Mouse (Mus musculus) kidney, adult 18-20 months (tissue): ENCODE results near the gene Wfdc10.

Experiments
- DNase-seq: peaks from one replicate; pipeline ENCODE4 v3.0.0; 2021

Gene Wfdc10

GRCm38 (mm10) chr2:164655858-164656257, at the start of gene Wfdc10:
Gene Wfdc10 (plus strand): TSS chr2:164656046.
- peak; percentile 58 for DNase-seq

GRCm38 (mm10) chr2:164608781-164609180, 47.1 kb upstream of the Wfdc10 start:
- DNase-seq: no peak

DNA sequence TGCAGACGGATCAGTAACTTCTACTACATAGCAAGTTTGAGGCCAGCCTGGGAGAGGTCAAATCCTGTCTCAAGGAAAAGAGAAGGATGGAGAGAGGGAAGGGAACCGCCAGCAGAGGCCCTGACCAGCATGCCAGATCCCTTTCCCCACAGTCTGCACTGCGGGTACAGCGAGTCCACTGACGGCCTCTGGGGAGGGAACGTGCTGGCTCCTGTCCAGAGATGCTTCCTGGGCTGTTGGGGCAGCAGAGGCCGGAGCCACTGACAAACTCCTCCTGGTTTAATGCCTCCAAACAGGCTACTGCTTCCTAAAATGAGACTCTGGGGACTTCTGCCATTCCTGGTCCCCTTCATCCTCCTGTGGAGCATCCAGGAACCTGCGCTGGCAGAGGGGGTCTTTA, 42.4 kb upstream of the Wfdc10 start, which contains the start of the genes Wfdc6b and Wfdc8:
TSS of gene Wfdc6b (plus strand) at position 52 of the 400 bp plus-strand sequence.
TSS of gene Wfdc8 (minus strand) at position 156 of the 400 bp plus-strand sequence.
- DNase-seq: peak; percentile 35

DNA sequence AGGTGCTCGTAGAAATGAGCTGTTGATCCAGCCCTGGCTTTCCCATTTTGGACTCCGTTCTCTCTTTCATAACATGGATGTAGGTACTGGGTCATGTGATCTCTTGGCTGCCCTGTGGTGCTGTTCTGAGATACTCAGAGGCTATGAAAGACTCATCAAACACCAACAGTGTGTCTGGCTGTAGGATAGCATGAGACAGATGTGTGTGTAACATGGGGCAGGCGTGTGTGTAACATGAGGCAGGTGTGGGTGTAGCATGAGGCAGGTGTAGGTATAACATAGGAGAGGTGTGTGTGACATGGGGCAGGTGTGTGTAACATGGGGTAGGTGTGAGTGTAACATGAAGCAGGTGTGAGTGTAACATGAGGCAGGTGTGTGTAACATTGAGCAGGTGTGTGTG, 40.5 kb upstream of the Wfdc10 start:
- DNase-seq: no peak

- DNase-seq: no peak
These were observed 36.8 kb upstream of the Wfdc10 start for GRCm38 (mm10) chr2:164619050-164619449.

DNA sequence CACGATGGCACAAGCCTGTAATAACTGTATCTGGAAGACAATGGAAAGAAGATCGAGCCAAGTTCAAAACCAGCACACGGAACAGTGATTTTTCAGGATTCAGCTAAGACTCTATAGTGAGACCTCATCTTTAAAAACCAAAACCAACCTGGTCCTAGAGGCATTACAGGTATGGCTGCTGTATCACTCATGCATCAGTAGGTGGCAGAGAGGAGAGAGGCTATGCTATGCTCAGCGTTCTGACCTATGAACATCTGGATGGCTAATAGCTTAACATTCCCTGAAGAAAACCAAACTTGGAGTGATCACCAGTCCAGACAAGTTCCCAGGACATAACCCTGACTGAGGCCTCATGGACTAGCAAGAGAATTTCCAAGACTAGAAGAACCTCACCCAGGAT, 34.1 kb upstream of the Wfdc10 start:
- DNase-seq: no peak

- no peak for DNase-seq
These were observed 20.6 kb upstream of the Wfdc10 start for GRCm38 (mm10) chr2:164635266-164635665.

- DNase-seq: no peak
These were observed 17.1 kb upstream of the Wfdc10 start, which contains the start of gene Wfdc16 for GRCm38 (mm10) chr2:164638696-164639095. Gene Wfdc16 (minus strand): TSS chr2:164638796.

DNA sequence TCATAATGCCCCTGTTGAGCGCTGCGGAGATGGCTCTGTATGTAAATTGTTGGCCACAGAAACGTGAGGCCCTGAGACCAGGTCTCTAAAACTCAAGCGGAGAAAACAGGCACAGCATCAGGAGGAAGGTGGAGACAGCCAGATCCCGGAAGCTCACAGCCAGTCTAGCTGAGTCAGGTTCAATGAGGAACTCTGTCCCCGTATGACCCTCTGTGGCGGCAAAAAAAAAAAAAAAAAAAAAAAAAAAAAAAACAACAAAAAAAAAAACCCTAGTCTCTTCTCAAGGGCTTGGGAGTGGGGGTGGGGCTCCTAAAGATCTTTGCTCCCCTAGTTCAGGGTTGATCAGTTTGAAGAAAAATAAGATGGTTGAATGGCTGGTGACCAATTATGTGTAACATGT, 14.7 kb upstream of the Wfdc10 start:
- peak; percentile 31 for DNase-seq

DNA sequence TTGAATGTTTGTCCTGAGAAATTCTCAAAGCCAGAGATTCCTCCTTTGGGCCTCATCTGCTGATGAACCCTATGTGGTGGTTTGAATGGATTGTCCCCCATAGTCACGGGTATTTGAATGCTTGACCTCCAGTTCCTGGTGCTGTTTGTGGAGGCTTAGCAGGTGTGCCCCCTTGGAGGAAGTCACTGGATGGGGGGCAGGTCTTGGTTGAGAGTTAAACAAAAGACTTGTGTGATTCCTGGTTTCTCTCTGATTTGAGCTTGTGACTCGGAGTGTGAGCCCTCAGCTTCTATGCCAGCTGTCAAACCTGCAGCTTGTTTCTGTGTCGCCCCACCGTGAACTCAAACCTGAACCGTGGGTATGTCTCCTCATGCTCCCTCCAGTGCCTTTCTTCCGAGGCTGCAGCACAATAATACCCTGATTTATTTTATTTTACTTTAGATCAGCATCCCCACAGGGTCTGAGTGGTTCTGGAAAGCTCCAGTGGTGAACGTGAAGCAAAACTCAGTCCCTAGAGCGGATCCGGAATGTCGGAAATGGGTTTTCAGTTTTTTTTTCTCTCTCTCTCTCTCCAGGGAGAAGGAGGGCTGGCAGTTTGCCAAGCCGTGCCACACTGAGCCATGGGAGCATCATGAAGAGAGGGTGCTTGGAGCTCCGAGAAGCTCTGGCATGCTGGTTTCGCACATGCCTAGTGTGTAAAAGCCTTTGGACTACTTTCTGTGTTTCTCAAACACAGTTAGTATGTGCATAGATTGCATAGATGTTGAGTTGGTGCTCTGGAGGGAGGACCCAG, 13.8 kb upstream of the Wfdc10 start:
- DNase-seq: no peak

DNA sequence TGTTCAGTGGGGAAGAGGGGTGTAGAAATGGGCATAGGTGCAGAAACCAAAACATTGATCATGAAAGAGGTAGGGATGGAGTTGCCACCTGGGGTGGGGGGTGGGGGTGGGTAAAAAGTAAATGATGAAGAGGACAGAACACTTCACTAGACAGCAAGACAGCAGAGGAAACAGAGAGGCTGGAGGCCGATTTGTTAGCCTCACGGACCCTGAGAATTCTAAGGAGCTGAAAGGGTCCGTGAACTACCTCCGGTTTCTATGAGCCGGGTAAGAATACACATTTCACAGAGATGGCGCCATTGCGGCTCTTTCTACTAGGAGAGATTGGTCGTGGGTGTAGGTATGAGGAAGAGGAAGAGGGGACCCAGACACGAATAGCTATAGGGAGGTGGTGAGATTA, 637 bp downstream of the Wfdc10 start, which contains the start of gene Wfdc9:
TSS of gene Wfdc9 (minus strand) at position 101 of the 400 bp plus-strand sequence.
- no peak for DNase-seq

DNA sequence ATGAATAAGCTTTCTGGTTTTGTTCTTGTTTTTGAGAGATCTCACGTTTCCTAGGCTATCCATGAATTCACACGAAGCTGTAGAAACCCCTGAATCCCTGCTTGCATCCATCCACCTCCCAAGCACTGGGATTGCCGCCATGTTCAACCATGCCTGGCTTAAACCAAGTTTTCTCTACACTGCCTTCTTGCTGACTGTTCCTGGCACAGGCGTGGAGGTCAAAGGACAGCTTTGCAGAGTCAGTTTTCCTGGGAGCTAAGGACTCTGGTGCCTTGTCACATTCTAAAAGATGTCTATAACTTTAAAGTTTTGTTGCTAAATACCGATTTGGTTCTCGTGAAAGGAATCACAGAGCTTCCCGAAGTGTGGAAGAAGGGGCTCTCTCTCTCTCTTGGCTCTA, 9.0 kb downstream of the Wfdc10 start:
- DNase-seq: peak; percentile 28

DNA sequence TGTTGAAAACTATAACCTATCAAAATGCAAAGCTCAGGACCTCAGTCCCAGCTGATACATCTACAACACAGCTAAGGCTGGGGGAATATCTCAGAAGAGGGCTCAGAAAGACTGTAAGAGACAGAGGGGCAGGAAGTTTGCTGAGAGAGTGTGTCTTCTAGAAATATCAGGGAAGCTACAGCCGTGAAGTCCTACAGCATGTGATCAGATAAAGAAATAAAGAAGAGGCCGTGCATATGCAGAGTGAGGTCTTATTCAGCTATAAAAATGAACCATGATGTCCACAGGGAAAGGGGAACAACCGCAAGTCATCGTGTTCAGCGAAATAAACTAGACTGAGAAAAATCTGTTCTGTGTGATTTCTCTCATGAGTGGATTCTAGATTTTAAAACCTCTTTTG, 14.4 kb downstream of the Wfdc10 start:
- no peak for DNase-seq

DNA sequence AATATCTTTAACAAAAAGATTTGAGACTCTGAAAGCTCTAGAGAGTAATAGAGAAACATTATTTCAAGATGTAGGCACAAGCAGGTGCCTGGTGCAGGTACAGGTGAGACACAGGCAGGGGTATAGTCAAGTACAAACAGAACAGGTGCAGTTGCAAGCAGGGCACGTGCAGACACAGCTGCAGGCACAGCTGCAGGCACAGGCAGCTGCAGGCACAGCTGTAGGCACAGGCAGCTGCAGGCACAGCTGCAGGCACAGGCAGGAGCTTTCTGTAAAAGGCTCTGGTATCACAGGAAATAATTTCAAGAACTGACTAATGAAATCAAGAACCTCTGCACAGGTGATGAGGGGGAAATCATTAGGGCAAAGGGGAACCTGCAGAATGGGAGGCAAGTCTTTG, 15.1 kb downstream of the Wfdc10 start:
- no peak for DNase-seq

DNA sequence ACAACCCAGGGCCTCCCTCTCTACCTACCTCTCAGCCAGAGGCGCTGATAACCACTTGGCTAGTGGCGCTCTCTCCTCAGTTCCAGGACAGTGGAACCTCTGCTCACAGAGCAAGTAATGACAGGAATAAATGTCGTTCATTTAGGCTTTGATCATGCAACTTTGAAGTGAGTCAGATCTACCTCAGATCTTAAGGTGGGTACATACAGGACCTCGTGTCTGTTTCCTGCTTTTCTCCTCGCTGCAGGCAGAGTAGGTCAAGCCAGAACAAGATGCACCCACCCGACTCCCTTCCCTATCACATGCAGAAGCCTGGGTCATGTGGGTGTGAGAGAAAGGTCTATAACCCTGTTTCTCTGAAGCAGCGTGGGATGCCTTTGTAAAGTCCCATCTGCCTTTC, 18.1 kb downstream of the Wfdc10 start, which contains the start of gene Wfdc11:
TSS of gene Wfdc11 (minus strand) at position 101 of the 400 bp plus-strand sequence.
- DNase-seq: no peak

DNA sequence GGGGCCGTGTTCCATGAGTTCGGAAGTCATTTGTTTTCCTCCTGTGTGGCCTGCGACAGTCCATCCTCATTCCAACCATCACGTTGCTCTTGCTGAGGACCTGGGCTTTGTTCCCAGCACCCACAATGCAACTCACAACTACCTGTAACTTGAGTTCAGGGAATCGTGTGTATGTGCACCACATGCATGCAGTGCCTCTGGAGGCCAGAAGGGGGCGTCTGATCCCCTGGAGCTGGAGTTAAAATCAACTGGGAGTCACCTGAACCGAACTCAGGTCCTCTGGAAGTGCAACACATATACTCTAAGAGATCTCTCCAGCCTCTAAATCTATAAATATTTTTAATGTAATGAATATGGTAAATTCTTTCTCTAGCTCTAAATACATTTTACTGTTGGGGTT, 20.3 kb downstream of the Wfdc10 start:
- DNase-seq: no peak

- no peak for DNase-seq
These were observed 21.3 kb downstream of the Wfdc10 start for GRCm38 (mm10) chr2:164676916-164677685.

DNA sequence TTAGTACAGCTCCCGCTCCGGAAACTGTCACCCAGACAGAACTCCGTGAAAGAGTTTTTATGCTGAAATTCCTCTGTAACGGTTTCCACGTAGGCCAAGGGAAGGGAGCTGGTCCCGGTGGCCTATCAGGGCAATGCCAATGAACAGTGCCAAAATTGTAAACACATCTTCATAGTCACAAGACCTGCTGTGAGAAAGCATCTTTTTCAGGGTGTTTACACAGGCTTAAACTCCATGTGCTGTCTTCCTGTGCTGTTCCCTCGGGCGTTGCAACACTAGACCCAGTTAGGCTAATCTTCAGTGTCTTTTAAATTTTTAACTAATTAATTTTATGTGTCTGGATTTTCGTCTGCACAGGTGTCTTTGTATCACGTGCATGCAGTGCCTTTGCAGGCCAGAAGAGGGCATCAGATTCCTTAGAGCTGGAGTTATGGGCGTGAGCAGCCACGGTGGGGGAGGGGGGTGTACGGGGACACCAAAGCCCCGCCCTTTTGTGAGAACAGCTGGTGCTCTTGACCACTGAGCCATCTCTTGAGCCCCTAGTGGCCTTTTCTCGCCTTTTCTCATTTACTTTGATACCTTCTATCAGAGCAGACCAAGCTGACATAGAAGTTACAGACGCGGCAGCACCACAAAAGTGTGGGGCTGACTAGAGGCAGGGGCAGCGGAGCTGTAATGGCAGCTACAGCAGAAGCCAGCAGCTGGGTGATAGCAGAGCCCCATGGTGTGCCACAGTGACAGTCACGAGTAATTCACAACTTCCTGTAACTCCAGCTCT, 23.2 kb downstream of the Wfdc10 start:
- peak; percentile 79 for DNase-seq

GRCm38 (mm10) chr2:164679906-164680305, 24.1 kb downstream of the Wfdc10 start:
- DNase-seq: no peak

GRCm38 (mm10) chr2:164684807-164685206, 29.0 kb downstream of the Wfdc10 start, which contains the start of gene Wfdc13:
Gene Wfdc13 (plus strand): TSS chr2:164685107.
- DNase-seq: no peak

GRCm38 (mm10) chr2:164698201-164698600, 42.4 kb downstream of the Wfdc10 start, which contains the start of gene Spint4:
Gene Spint4 (plus strand): TSS chr2:164698501.
- DNase-seq: no peak

GRCm38 (mm10) chr2:164700959-164701358, 45.1 kb downstream of the Wfdc10 start:
- DNase-seq: no peak

DNA sequence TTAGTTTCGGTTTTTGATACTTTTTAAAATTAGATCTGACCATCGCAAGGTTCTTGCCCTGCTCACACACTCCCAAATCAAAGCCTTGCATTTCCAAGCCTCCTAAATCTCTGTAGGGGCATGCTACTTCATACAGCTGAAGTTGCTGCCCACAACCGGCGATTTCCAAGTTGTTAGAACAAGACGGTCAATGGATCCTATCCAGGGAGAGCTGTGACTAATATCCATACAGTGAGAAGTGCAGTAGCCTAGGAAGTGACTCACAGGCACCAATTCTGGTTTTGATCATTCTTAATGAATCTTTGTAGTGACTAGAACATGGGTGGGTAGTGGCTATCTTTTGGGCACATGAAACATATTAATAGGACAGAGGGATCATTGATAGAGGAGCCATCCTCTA, 45.9 kb downstream of the Wfdc10 start:
- DNase-seq: no peak
